Mouse (Mus musculus): Measurements from ENCODE around the gene Gxylt1. TPM values are rescaled to one million over a fixed set of nuclear protein-coding genes. Genes with fewer than 3 reads are reported as not detected.

Gxylt1 gene
- total RNA-seq, 1 experiment from 2014 or later: 56.4 TPM

- ATAC-seq (ENCODE audit: extremely low read depth, insufficient number of reproducible peaks, low FRiP score, poor library complexity, severe bottlenecking): no peak
These were observed 83.4 kb downstream of the Gxylt1 start for GRCm38 (mm10) chr15:93191387-93192145.

Other genes with a start within 250 kb of the Gxylt1 start
- gene Yaf2, start 61.8 kb upstream of the Gxylt1 start, total RNA-seq (2017): 18.2 and 21.7 TPM in 2 replicates
- gene Zcrb1, start 123.2 kb upstream of the Gxylt1 start, total RNA-seq (2017): 69.2 and 83.6 TPM in 2 replicates
- 26.8 and 33.2 TPM in 2 replicates for gene Pphln1, start 123.2 kb upstream of the Gxylt1 start, total RNA-seq (2017)